In the genomic region with DNA sequence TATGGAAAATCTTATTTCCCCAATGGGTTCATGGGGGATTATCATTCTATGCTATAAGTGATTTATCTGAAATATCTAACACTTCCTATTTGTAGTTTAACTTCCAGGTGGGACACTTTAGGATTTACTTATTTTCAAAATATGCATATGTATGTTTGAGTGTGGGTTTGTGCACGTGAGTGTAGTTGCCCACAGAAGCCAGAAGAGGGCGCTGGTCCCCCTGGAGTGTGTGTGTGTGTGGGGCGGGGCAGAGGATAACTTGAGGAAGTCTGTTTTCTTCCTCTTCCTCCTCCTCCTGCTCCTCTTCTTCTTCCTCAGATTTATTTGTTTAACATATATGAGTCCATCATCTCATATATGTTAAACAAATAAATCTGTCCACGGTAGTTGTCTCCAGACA, we compare ENCODE assay signal across 23 mouse cellular contexts. TPM values are rescaled to one million over a fixed set of nuclear protein-coding genes. Genes with fewer than 3 reads are reported as not detected.
DNase-seq lines count a peak whose midpoint lies in the region; TF ChIP-seq lines count a peak whose summit lies in the region.
"Had no signal": no experiment of that assay in that cellular context is flagged by ENCODE, and none has a peak within 500 bp of the region (broad histone marks: within the 10 kb centered on the region; RNA-seq: fewer than 3 reads in every experiment).

No protein-coding gene starts in this region.

- TF ChIP-seq CTCF in kidney, adult 2 months (conservative IDR thresholded peaks at IDR 0.05; ENCODE audit: insufficient read depth, insufficient read length, low read depth, low read length) = 0 out of 2 replicates have a peak, but pooled peaks have one; percentile 6

- no peak overlapping the region for H3K27ac ChIP-seq in kidney, adult 2 months (ENCODE audit: insufficient read depth, low read depth, low read length)
- H3K27ac ChIP-seq: embryonic facial prominence, embryonic 13.5 days; heart, embryonic 10.5 days; hindbrain, embryonic 12.5 days; liver, embryonic 15.5 days had no signal

- no peaks in the 10 kb centered on the region for H3K4me1 ChIP-seq in kidney, adult 2 months (ENCODE audit: control insufficient read depth, insufficient read depth, low read length)
- H3K4me1 ChIP-seq: embryonic facial prominence, embryonic 13.5 days; heart, embryonic 10.5 days; liver, embryonic 15.5 days had no signal

- 79% methylated on average over 4 of the region's 4 CpGs for WGBS in kidney, adult 2 months

- intact Hi-C loops in left cerebral cortex, postnatal 36 days (cut with DNase I) = no loop called here

- no peak for TF ChIP-seq POLR2A in kidney, adult 2 months (IDR thresholded peaks at IDR 0.05; ENCODE audit: low read depth, low read length)

- no peaks in the 10 kb centered on the region for H3K36me3 ChIP-seq in kidney, adult 2 months (ENCODE audit: control insufficient read depth, insufficient read depth, low read length)
- H3K36me3 ChIP-seq: embryonic facial prominence, embryonic 13.5 days; heart, embryonic 10.5 days; hindbrain, embryonic 12.5 days; liver, embryonic 15.5 days had no signal

- no peak overlapping the region for H3K4me3 ChIP-seq in kidney, adult 2 months (ENCODE audit: insufficient read depth, low read depth, low read length)
- H3K4me3 ChIP-seq: embryonic facial prominence, embryonic 13.5 days; heart, embryonic 10.5 days; hindbrain, embryonic 12.5 days; liver, embryonic 15.5 days had no signal

- H3K27me3 ChIP-seq in kidney, adult 2 months (replicated peaks; ENCODE audit: control insufficient read depth, insufficient read depth, low read length) = no peaks in the 10 kb centered on the region
- H3K27me3 ChIP-seq: embryonic facial prominence, embryonic 13.5 days; hindbrain, embryonic 12.5 days; liver, embryonic 15.5 days had no signal

- DNase-seq in kidney, adult 2 months = no peak
- DNase-seq in kidney, postnatal 4 days = no peak
- DNase-seq in A20 (ENCODE audit: low read depth, low spot score) (peak; percentile 22), ZHBTc4 (ENCODE audit: low read depth, low spot score) (peak; percentile 31)
- peak; percentile 9 to 23 for DNase-seq in B cell, adult 2 months
- DNase-seq in left cerebral cortex, postnatal 36 days (ENCODE audit: low spot score in 2 of 2) = no peak
- DNase-seq in frontal cortex, postnatal 14 days (ENCODE audit: low spot score in 2 of 2) = no peak
- DNase-seq: adrenal gland, postnatal 14 days; cerebellum, adult 9-11 months; heart, postnatal 10 days; kidney, adult 11 months; kidney, postnatal 36 days; left cerebral cortex, postnatal 4 days; lung, postnatal 14 days; right cerebral cortex, adult 18-20 months had no signal

RNA-seq across cellular contexts. Expression of a gene that starts 12.3 kb away (rescaled TPM):
- polyA plus RNA-seq in kidney, adult 2 months (2012; rRNA removed) = 0.42 and 0.47 TPM in 2 replicates
- 10 to 100 TPM; 31.2 to 37.7 TPM for total RNA-seq in left cerebral cortex, postnatal 36 days (2021)
- total RNA-seq: megakaryocyte-erythroid progenitor cell, adult 5-6 weeks had no signal

RNA-seq across cellular contexts. Expression of a gene that starts 25.4 kb away (rescaled TPM):
- polyA plus RNA-seq in kidney, adult 2 months (2012; rRNA removed) = 16.6 and 18.6 TPM in 2 replicates
- total RNA-seq in left cerebral cortex, postnatal 36 days (2021) = 10 to 100 TPM; 53.0 to 65.2 TPM

RNA-seq across cellular contexts. Expression of a gene that starts 28.8 kb away (rescaled TPM):
- not detected in 2 replicates for polyA plus RNA-seq in kidney, adult 2 months (2012; rRNA removed)
- not detected for total RNA-seq in left cerebral cortex, postnatal 36 days (2021)
- total RNA-seq: adrenal gland, postnatal 14 days; gastrocnemius, adult 8-10 months; heart, postnatal 10 days; layer of hippocampus, postnatal 25 days; left cerebral cortex, postnatal 4 days; megakaryocyte-erythroid progenitor cell, adult 5-6 weeks had no signal
- polyA plus RNA-seq: heart, embryonic 10.5 days; hindbrain, embryonic 12.5 days; liver, embryonic 15.5 days; neural tube, embryonic 11.5 days had no signal

Comparison
In these comparisons a context has a peak if more than half of its experiments do, and no peak if none do; other contexts are left out.
1. DNase-seq: peak in A20 (single experiment), B cell, adult 2 months (2 of 2) and ZHBTc4 (single experiment); none in kidney, adult 2 months (single experiment), kidney, postnatal 4 days (0 of 2), left cerebral cortex, postnatal 36 days (0 of 2) and frontal cortex, postnatal 14 days (0 of 2).